Comparison of ENCODE assay signal across 15 mouse cellular contexts in the genomic region with DNA sequence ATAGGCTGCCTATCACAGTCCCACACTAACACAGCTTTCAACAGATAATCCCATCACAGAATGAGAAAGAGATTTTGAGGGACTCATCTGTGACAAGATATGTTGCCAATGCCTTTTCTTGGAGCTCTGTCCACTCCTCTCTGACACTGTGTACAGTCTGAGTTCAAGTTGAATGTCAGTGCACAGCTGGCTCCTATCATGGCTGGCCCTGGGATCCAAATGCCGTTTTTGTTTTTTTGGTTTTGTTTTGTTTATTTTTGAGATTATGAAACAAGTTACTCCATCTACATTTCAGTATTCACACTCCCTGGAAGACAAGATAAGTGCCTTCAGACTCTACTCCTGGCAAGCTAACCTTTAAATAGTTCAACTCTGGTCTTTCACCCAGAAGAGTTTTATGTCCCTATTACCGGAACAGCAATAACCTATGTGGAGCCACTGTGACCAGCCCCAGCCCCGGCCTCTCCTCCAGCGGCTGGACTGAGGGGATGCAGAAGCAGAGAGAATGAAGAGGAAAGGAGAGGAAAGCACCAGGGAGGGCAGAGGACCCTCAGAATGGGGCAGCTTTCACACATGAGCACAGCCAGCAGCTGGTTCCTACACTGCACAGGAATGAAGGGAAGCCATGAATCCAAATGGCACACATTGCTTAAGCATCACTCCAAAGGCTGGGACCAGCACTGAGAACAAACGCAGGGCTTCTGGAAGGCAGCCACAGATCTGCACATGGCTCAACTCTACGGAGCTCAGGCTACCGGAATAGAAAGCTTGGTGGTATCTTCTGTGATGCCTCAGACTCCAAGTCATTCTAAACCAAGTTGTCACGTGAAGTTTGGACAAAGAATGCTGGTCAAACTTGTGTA.
DNase-seq lines count a peak whose midpoint lies in the region; ATAC-seq lines count a peak whose summit lies in the region.
"Had no signal": no experiment of that assay in that cellular context is flagged by ENCODE, and none has a peak within 500 bp of the region (broad histone marks: within the 10 kb centered on the region; RNA-seq: fewer than 3 reads in every experiment).

No protein-coding gene starts in this region.

- H3K4me1 ChIP-seq in heart, embryonic 12.5 days (replicated peaks), result peaks cover 7% of the 10 kb centered on the region

- WGBS in heart, embryonic 12.5 days, result 63% methylated on average over 8 of the region's 8 CpGs

- DNase-seq in heart, adult 11 months, result peak; percentile 94
- peak; percentile 16 to 37 for DNase-seq in heart, postnatal 36 days
- peak; percentile 48 to 52 for DNase-seq in kidney, postnatal 36 days
- peak; percentile 74 for DNase-seq in lung, postnatal 10 days
- DNase-seq in layer of hippocampus, adult 18-20 months (ENCODE audit: low spot score in 2 of 2), result no peak
- DNase-seq in cerebellum, postnatal 14 days, result no peak
- DNase-seq: cerebellum, adult 2 months; embryo, embryonic 11 days; gastrocnemius, adult 2 months; layer of hippocampus, postnatal 36 days; right cerebral cortex, adult 18-20 months had no signal

- intact Hi-C loops in heart, postnatal 36 days (cut with DNase I), result loop anchor here (10.0 kb wide), 1 partner anchor 199 kb away; no protein-coding TSS in a partner anchor

- no peak overlapping the region for H3K27ac ChIP-seq in heart, embryonic 12.5 days (ENCODE audit: poor library complexity, severe bottlenecking)
- H3K27ac ChIP-seq: gastrocnemius, adult 2 months; limb, embryonic 15.5 days had no signal

- H3K4me3 ChIP-seq in heart, embryonic 12.5 days, result no peak overlapping the region
- H3K4me3 ChIP-seq: gastrocnemius, adult 2 months; limb, embryonic 15.5 days had no signal

- no peak overlapping the region for H3K4me2 ChIP-seq in heart, embryonic 12.5 days
- H3K4me2 ChIP-seq: limb, embryonic 15.5 days had no signal

- H3K36me3 ChIP-seq in heart, embryonic 12.5 days, result no peaks in the 10 kb centered on the region
- H3K36me3 ChIP-seq: limb, embryonic 15.5 days had no signal

- no peaks in the 10 kb centered on the region for H3K9me3 ChIP-seq in heart, embryonic 12.5 days (replicated peaks)
- H3K9me3 ChIP-seq: limb, embryonic 15.5 days had no signal

- no peak overlapping the region for H3K9ac ChIP-seq in heart, embryonic 12.5 days
- H3K9ac ChIP-seq: limb, embryonic 15.5 days had no signal

- ATAC-seq in heart, embryonic 12.5 days (ENCODE audit: insufficient number of reproducible peaks, low FRiP score), result no peak
- no peak for ATAC-seq in monocyte, adult 5-6 weeks (replicated peaks; ENCODE audit: insufficient number of reproducible peaks, low FRiP score, low TSS enrichment, poor library complexity, severe bottlenecking)
- ATAC-seq: forebrain, embryonic 16.5 days had no signal

- no peaks in the 10 kb centered on the region for H3K27me3 ChIP-seq in heart, embryonic 12.5 days (replicated peaks)
- H3K27me3 ChIP-seq: limb, embryonic 15.5 days had no signal

Comparison
In these comparisons a context has a peak if more than half of its experiments do, and no peak if none do; other contexts are left out.
1. DNase-seq: peak in heart, adult 11 months (single experiment), heart, postnatal 36 days (2 of 2), kidney, postnatal 36 days (2 of 2) and lung, postnatal 10 days (single experiment); none in layer of hippocampus, adult 18-20 months (0 of 2) and cerebellum, postnatal 14 days (0 of 2).